Mouse (Mus musculus) gonadal fat pad, adult 2 months (tissue): Measurements from ENCODE around the gene Glg1. TPM values are rescaled to one million over a fixed set of nuclear protein-coding genes. Genes with fewer than 3 reads are reported as not detected.
"Not testable (repeated sequence)": the region's sequence is repeated elsewhere in the genome, so short reads cannot be mapped to it uniquely, and the experiment has no call there.

Source experiments
- DNase-seq: peaks from one replicate; pipeline ENCODE4 v3.0.0-alpha.2; 2012; ENCODE audit warnings: low read depth
- polyA plus RNA-seq: library from polyadenylated mRNA; depleted of rRNA; stranded (reverse); fragments of >200 nt; gene quantifications from 2 replicates; pipeline ENCODE4 v1.2.3, GENCODE M21; 2012; rRNA removed

The Glg1 gene
- polyA plus RNA-seq, result 39.1 and 43.4 TPM in 2 replicates

DNA sequence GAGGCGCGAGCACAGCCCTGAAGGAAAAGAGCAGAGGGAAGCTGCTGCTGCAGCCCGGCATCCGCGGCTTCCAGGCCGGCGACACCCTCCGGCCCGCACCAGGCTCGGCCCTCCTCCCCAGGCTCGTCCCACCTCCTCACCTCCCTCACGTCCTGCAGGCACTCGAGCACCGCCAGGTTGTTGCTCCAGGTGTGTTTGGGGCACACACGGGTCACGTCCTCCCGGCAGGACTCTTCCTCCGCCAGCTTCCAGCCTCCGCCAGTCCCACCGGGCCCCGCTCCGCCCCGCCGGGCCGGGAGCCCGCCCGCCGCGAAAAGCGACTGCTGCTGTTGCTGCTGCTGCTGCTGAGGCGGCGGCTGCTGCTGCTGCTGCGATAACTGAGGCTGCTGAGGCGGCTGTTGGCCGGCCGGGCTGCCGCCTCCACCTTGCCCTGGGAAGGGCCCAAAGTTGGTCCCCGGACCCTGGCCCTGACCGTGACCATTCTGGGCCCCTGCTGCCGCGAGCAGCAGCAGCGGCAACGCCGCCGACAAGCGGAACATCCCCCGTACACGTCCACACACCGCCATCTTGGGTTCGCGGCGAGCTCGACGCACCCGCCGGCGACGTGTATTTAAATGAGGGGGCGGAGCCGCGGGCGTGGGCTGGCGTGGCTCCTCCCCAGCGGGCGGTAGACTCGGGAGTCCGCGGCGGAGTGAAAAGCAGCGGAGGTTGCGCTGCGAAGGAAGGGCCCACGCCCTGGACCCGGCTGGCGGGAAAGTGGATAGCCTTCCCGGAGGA lies at the start of gene Glg1:
Gene Glg1, minus strand, starts transcription at position 586 of the 777 bp plus-strand sequence.
- no peak for DNase-seq

DNA sequence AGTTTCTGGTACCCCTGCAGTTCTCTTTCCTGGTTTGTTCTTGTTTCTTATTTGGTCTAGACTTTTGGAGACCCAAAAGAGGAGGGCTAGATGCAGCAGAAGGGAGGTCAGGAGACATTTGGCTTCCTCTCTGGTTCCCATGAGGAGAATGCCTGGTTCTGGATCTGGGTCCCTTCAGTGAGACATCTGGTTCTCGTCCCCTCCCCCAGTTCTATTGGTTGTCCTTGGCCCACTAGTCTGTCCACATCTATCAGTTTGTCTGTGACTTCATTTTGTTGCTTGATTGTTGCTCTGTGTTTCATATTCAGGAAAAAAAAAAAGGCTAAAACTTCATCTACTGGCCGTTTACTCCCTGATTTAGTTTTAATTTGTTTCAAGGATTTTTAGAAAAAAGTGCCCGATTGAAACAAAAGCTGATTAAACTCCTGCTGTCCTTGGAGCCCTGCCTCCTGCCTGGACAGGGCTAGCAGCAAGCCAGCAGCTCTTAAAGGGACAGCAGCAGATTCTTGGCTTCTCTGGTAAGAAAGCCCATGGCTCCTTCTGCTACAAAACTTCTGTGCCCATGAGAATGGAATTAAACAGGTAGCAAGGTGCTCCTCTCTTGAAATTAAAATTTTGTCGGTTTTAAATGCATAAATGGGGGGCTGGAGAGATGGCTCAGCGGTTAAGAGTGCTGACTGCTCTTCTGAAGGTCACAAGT lies 46.2 kb upstream of the Glg1 start:
- DNase-seq, result no peak

DNA sequence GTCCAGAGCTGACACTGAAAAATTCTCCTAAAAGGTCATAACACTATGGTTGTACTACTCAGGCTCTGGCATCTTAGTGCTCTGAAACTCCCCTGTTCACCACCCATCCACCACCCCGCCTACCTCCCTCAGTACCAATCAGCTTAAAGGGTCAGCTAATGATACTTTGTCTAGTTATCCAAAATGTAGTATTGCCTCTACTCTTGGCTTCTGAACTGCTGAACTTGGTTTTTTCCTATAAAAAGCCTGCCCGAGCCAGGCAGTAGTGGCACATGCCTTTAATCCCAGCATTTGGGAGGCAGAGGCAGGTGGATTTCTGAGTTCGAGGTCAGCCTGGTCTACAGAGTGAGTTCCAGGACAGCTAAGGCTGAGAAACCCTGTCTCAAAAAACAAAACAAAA lies 45.3 kb upstream of the Glg1 start:
- DNase-seq, result no peak

DNA sequence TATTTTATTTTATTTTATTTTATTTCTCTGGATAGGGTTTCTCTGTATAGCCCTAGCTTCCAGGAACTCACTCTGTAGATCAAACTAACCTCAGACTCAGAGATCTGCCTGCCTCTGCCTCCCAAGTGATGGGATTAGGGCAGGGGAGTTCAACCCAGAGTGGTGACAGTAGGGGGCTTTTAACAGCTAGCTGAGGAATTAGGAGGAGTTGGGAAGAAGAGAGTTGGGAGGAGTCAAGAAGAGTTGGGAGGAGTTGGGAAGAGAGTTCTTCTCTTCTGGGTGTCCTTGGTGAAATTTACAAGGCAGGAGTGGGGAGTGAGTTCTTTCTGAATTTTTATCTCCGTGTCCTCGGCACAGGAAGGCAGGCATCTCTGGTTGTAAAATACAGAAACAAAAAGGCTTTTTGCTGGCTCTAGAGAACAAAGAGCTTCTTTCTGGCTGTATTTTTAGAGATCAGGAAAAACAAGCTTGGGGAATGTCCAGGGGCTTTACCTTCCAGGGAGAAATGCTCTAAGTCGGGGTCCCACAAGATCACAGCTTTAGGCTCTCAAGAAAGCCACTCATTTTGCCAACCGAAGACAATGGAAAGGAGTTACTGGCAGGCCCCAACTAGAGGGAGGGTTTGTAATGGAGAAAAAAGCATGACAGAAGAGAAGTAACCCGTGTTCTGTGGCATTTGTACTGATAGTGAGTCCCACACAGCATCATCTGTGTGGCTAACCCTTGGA lies 44.2 kb upstream of the Glg1 start:
- not testable (repeated sequence) for DNase-seq

DNA sequence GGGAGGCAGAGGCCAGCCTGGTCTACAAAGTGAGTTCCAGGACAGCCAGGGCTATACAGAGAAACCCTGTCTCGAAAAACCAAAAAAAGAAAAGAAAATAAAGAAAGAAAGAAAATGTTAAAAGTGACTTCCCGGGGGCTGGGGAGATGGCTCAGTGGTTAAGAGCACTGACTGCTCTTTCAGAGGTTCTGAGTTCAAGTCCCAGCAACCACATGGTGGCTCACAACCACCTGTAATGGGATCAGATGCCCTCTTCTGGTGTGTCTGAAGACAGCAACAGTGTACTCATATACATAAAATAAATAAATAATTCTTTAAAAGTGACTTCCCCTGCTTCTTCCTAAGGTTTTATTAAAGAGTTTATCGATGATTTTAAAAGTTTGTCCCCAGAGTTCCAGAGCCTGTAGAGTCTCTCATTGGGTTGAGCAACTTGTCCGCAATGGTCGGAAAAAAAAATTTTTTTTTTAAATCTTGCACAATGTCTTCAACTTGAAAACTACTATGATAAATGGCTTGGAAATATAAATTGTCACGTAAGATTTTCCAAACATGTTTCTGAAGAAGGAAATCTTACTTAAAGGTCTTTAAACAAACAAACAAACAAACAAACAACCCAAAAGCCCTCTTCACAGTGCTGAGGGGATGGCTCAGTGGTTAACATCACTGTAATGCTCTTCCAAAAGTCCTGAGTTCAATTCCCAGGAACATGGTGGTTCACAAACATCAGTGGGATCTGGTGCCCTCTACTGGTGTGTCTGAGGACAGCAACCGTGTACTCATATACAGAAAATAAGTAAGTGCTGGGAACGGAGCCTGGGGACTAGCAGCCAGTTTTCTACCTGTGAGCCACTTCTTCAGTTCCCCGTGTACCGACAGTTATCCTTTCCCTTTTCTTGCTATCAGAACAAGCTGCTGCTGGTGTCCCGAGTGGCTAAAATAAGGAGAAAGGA lies 41.9 kb upstream of the Glg1 start:
- DNase-seq, result no peak

DNA sequence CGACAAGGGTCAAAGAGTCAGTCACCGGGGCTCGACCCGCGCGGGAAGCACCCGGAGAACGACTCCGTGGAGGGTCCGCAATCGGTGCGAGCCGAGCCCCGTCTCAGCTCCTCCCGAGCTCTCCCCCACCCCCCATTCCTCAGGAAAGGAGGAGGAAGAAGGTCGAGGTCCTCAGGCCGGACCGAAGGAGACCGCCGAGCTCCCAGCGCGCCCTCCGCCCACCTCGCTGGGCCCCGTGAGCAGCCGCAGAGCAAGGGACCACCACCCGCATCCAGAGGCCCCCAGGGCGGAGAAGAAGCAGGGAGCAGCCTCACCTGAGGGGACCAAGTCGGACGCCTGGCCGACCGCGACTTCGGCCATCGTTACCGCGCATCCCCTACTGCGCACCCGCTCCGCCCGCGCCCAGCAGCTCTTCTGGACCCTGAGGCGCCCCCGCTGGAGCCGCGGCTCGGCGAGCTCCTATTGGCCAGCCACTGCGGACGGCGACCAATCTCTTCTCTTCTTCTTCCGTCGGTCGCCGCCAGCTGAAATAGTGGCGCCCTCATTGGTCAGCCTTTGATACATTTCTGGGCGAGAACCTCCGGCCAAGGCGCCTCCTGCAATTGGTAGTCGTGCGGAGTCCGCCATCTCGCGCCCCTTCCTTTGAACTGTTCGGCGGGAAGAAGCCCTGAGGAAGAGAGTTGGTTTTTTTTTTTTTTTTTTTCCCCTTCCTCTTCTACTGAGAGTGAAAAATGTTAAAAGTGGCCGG lies 41.0 kb upstream of the Glg1 start, which contains the start of gene Rfwd3:
Gene Rfwd3, minus strand, starts transcription at position 402 of the 748 bp plus-strand sequence.
- DNase-seq, result peak; percentile 59

DNA sequence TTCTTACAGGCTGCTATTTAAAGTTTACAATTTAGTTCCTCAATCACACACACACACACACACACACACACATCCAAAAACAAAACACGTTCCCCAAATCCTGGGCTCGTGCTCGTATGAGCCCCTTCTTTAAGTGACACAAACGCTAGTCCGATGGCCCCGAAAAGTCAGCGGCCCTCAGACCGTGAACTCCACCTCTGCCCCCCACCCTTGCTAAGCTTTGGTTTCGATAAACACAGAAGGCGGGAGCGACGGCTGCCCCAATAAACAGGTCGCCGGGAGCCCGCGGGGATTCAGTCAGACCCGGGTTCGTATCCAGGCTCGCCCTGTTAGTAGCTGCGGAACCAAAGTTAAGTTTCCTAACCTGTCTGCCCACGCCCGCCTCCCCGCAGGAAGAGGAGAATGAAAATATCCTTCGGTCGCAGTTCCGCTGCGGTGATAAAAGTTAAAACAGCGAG lies 40.4 kb upstream of the Glg1 start:
- DNase-seq, result no peak

DNA sequence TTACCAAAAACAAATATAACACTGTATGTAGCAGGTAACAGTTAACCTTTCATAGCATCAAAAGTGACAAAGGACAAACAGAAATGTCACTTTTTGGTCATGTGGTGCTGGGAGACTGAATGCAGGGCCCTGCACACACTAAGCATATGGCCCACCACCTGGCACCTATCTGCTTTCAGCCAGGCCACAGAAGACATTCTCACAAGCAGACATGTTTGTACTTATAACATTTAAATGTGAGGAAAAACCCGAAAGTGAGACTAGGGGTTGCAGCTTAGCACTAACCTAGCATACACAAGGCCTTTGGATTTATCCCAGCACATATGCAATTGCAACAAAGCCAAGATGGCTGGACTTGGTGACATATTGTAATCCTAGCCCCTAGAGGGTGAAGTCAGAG lies 39.0 kb upstream of the Glg1 start:
- DNase-seq, result no peak

DNA sequence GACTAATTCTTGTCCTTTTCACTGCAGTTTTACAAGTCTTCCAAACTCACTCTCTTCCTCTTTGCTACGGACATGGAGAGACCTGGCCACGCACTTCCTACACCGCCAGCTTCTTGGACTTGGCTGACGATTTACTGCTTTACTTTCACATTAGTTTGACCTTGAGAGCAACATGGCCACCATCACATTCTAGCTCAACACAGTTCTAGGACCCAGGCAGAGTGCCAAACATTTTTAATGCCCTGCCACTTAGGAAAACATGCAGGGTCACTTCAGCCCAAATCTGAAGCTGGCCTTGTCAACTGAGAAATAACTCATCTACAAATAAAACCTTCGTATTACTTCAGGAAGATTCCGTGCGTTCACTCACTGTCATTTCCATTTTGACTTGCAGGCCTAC lies 32.7 kb upstream of the Glg1 start:
- DNase-seq, result no peak

DNA sequence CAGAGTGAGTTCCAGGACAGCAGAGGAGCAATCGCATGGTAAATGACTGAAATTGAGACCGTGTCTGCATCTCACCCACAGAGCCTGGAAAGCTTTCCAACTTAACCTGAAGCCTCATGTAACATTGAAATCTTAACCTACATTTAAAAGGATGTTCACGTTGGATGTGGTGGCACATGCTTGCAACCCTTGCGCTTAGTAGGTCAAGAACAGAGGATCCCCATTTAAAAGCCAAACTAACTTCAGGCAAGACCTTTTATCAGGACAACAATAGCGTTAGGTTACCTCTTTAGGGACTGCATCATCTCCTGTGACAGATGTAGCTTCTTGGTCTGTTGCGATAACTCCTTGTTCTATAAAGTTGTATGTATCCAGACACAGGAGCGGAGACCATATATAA lies 31.6 kb upstream of the Glg1 start:
- DNase-seq, result no peak

DNA sequence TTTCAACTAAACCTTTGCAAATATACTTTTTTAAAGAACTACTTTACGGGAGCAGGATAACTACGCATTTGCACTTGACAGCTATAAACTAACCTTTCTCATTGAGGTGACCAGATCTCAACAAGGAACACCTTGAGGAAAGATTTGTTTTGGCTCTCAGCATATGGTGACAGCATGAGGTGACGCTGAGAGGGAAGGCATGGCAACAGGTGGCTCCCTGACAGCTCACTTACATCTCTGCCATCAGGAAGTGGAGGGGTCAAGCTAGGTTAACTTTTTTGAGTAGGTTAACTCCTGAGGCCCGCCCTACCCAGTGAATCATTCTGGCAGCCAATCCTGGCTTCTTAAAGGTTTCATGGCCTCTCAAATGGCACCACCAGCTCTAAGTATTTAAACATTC lies 26.6 kb upstream of the Glg1 start:
- peak; percentile 65 for DNase-seq

DNA sequence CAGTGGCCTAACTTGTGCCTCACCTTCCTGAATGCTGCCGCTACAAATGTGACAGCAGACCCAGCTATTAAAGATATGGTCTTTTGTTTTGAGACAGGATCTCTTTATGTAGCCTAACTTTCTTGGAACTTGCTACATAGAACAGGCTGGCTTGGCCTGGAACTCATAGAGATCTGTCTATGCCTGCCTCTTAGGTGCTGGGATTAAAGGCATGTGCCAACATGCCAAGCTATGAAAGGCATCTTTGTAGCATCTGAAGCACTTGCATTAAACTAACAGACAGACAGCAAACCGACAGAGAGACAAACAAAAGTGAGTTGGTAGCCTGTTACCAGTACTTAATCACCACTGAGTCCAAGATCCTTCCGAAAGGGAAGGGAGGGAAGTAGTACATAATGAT lies 23.1 kb upstream of the Glg1 start:
- DNase-seq, result peak; percentile 83

DNA sequence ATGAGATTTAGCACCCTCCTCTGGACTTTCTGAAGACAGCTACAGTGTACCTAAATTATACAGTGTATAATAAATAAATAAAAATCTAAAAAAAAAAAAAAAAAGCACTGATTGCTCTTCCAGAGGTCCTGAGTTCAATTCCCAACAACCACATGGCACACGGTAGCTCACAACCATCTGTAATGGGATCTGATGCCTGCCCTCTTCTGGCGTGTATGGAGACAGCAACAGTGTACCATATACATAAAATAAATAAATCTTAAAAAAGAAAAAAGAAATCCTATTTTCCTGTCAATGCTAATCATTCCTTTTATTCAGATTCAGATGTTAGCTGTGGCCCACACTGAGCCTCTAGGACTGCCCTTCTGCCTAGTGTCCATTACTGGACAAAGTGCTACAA lies 9.3 kb upstream of the Glg1 start:
- DNase-seq, result no peak

DNA sequence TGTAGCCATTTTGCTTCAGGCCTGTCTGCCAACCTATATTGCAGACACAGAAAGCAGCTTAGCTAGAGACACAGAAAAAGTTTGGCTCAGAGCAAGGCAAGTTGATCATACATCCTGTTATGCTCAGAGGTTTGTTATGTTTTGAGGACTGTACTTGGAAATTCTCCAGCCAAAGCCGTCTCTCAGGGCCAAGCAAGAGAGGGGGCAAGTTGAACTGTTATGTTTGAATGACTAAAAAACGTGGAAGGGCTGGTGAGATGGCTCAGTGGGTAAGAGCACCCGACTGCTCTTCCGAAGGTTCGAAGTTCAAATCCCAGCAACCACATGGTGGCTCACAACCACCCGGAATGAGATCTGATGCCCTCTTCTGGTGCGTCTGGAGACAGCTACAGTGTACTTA lies 7.1 kb upstream of the Glg1 start:
- DNase-seq, result not testable (repeated sequence)

DNA sequence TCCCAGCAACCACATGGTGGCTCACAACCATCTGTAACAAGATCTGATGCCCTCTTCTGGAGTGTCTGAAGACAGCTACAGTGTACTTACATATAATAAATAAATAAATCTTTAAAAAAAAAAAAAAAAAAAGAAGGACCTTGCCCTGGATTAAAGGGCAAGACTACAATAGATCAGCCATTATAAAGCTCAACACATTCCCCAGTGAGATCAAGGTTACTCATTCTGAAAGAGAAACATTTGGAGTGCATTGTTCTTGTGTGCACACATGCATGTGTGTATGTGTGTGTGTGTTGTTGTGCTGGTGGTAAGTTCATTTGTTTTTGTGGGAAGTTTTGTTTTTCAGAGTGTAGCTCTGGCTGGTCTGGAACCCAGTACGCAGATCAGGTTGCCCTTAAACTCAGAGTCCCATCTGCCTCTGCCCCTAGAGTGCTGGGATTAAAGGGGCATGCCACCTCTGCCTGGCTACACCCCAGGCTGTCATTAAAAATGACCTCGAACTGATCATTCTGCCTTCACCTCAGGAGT lies 5.7 kb upstream of the Glg1 start:
- DNase-seq, result no peak

DNA sequence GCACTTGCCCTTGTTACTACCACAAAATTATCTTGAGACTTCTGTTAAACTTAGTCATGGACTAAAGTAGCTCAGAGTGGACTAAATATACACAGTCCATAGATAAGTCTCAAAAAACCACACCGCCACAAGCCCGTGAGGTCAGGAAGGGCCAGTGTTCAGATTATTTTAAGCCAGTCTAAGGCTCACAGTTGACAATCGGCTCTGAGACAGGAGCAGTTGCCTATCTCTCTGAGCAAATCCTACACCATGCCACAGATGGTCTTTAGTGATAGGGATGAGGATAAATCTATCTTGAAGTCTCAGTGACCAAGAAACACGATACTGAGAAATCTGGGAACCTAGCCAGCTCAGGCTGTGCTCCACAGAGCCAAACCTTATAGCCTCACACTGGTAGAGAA lies 3.0 kb upstream of the Glg1 start:
- no peak for DNase-seq

DNA sequence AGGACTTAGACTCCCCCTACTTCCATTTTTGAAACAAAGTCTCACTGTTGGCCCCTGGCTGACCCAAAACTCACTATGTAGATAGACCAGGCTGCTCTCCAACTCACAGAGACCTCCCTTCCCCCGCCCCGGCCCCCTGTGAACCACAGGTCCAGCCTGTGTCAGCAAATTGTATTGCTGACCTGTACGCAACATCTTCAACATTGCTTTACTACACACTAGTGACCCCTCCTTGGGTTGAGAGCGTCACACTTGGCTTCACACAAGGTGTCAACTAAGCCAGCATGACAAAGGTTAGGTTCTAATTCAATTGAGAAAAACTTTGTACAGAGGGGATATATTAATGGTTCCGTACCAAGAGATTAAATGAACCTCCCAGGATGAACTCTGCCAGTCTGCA lies 1.2 kb upstream of the Glg1 start:
- no peak for DNase-seq

DNA sequence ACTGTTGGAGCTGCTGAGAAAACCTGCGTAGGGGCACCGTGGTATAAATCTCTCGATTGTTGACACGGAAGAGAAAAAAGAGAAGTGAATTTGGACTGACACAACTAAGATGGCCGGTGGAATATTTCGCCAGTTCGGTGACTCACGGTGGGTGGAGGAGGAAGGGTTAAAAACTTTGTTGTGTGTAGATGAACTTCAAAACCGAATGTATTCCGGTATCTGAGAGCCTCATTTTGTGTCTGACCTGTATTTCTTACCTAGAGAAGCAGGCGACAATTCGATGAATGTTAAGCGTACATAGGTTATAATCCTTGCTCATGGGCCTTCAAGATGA lies 359 bp upstream of the Glg1 start:
- no peak for DNase-seq

DNA sequence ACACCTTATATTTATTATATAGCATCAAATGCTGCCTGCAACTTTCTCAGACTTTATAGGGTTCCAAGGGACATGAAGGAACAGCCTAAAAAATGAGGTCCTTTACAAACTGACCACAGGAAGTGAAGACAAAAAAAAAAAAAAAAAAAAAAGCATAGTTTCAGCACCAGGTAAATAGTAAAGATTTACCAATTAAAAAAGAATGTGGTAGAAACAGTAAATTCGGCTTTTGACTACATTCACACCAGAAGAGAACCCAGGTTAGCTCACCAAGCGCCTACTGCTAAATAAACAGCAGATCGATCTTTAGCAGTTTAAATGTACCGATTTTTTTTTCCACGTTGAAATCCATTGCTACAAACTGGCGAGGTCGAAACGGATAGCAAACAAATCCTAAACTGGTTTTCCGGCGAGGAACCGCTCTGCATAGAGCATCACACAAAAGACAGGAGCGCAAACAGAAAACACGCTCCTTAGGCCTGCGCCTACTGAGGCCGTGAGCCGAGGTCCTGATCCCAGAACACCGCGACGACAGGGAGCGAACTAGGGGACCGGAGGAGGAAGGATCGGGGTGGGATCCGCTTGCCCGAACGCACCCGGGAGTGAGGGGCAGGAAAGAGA lies 896 bp downstream of the Glg1 start:
- no peak for DNase-seq

DNA sequence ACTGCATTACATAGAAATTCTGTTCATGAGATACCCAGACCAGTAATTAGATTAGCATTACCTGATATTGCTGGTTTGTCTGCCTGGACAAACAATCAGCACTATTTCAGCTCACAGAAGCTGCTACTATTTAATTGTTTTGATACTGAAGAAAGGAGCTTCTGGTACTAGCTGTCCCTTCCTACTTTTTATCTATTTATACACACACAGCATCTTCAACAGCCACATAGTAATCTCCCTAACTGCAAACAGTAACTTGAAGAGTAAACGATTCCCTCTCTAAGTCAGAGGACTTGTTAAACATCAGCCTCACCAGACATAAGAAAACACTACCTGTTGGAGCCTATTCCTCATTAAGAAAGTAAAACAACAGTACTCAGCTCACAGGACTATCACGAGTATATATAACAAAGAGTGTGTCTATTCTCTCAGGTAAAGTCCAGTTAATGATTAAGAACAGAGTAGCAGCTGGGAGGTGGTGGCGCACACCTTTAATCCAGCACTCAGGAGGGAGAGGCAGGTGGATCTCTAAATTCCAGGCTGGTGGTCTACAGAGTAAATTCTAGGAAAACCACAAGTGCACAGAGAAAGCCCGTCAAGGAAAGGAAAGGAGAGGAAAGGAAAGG lies 6.4 kb downstream of the Glg1 start:
- no peak for DNase-seq
